Mouse (Mus musculus) intestine, embryonic 15.5 days (tissue): ENCODE measurements around the gene Hist1h4f. TPM values are rescaled to one million over a fixed set of nuclear protein-coding genes. Genes with fewer than 3 reads are reported as not detected.
"Not testable (repeated sequence)": the region's sequence is repeated elsewhere in the genome, so short reads cannot be mapped to it uniquely, and the experiment has no call there.

ENCODE experiments used
- ATAC-seq: fragments of 200-750 bp; cut with Nextera tagmentation; 2 replicates; pipeline ENCODE4 v1.8.0; 2017; ENCODE audit warnings: moderate TSS enrichment, moderate library complexity
- H3K27ac ChIP-seq: fragments of 300-500 bp; sonication (generic); 2 replicates; pipeline ENCODE4 v1.5.1; 2015; ENCODE audit warnings: mild to moderate bottlenecking, inconsistent platforms
- H3K27me3 ChIP-seq: fragments of 300-500 bp; sonication (generic); replicated peaks from 2 replicates; pipeline ENCODE4 v1.6.1; 2015; ENCODE audit warnings: inconsistent platforms
- H3K36me3 ChIP-seq: fragments of 300-500 bp; sonication (generic); 2 replicates; pipeline ENCODE4 v1.6.1; 2015; ENCODE audit warnings: inconsistent platforms
- H3K4me1 ChIP-seq: fragments of 300-500 bp; sonication (generic); replicated peaks from 2 replicates; pipeline ENCODE4 v1.6.1; 2015; ENCODE audit warnings: inconsistent platforms
- H3K4me2 ChIP-seq: fragments of 300-500 bp; sonication (generic); replicated peaks from 2 replicates; pipeline ENCODE4 v1.6.1; 2015; ENCODE audit warnings: mild to moderate bottlenecking, inconsistent platforms
- H3K4me3 ChIP-seq: fragments of 300-500 bp; sonication (generic); replicated peaks from 2 replicates; pipeline ENCODE4 v1.5.1; 2015; ENCODE audit warnings: inconsistent platforms
- H3K9ac ChIP-seq: fragments of 300-500 bp; sonication (generic); 2 replicates; pipeline ENCODE4 v1.6.1; 2015; ENCODE audit warnings: inconsistent platforms
- H3K9me3 ChIP-seq: fragments of 300-500 bp; sonication (generic); 2 replicates; pipeline ENCODE4 v1.6.1; 2016; ENCODE audit warnings: inconsistent platforms
- WGBS: fragments of 180-500 bp; shearing (Covaris S2); methylation state at CpG from one replicate; pipeline ENCODE4 v1.1.7; 2015; 5-methylcytosine and 5-hydroxymethylcytosine counted together
- polyA plus RNA-seq: library from polyadenylated mRNA; unstranded; fragments of >200 nt; fragmentation: Nextera tagmentation; extraction: Ambion mirVana; gene quantifications from 2 replicates; pipeline ENCODE4 v1.2.1, GENCODE M21; 2015

Gene Hist1h4f
- polyA plus RNA-seq, 1 experiment from 2014 or later = 0.88 TPM

GRCm38 (mm10) chr13:23534368-23535131 is 16.9 kb downstream of the Hist1h4f start:
- Histone ChIP-seq H3K4me1 (peaks cover 15% of the 10 kb centered on the region), H3K36me3 (no peaks in the 10 kb centered on the region), H3K4me3 (peak overlapping the region; percentile 50), H3K27ac (peak overlapping the region; percentile 93), H3K9me3 (no peaks in the 10 kb centered on the region), H3K27me3 (no peaks in the 10 kb centered on the region), H3K4me2 (peak overlapping the region; percentile 69), H3K9ac (peak overlapping the region; percentile 31)
- peak; percentile 32 for ATAC-seq
- under 1% methylated on average over 15 of the region's 15 CpGs for WGBS

- not testable (repeated sequence) for H3K9me3 ChIP-seq, H3K36me3 ChIP-seq, H3K27me3 ChIP-seq
- Histone ChIP-seq H3K9ac (peak within 1 kb of the TSS; percentile 41), H3K27ac (peak within 1 kb of the TSS; percentile 93), H3K4me1 (peaks cover 15% of the 10 kb centered on the region), H3K4me2 (peak within 1 kb of the TSS; percentile 69), H3K4me3 (peak within 1 kb of the TSS; percentile 50)
- WGBS = under 1% methylated on average over 27 of the region's 53 CpGs
- ATAC-seq = peak; percentile 57
Measured at GRCm38 (mm10) chr13:23533560-23534367, 17.7 kb downstream of the Hist1h4f start, which contains the start of gene Hist1h2af. Hist1h2af (plus strand) TSS chr13:23533906.

GRCm38 (mm10) chr13:23532262-23533075 is 19.0 kb downstream of the Hist1h4f start:
- H3K4me3 ChIP-seq = peak overlapping the region; percentile 39
- H3K27ac ChIP-seq = peak overlapping the region; percentile 93
- peak overlapping the region; percentile 45 for H3K9ac ChIP-seq
- no peak for ATAC-seq
- H3K4me2 ChIP-seq = peak overlapping the region; percentile 69
- H3K4me1 ChIP-seq = peaks cover 15% of the 10 kb centered on the region
- no peaks in the 10 kb centered on the region for H3K36me3 ChIP-seq
- 22% methylated on average over 9 of the region's 9 CpGs for WGBS
- H3K9me3 ChIP-seq = no peaks in the 10 kb centered on the region
- H3K27me3 ChIP-seq = no peaks in the 10 kb centered on the region

- H3K4me1 ChIP-seq = peaks cover 11% of the 10 kb centered on the region
- peak; percentile 76 for ATAC-seq
- no peaks in the 10 kb centered on the region for H3K9me3 ChIP-seq
- H3K9ac ChIP-seq = peak within 1 kb of the TSS; percentile 46
- peak within 1 kb of the TSS; percentile 39 for H3K4me3 ChIP-seq
- H3K4me2 ChIP-seq = peak within 1 kb of the TSS; percentile 69
- H3K27ac ChIP-seq = peak within 1 kb of the TSS; percentile 93
- H3K36me3 ChIP-seq = no peaks in the 10 kb centered on the region
- no peaks in the 10 kb centered on the region for H3K27me3 ChIP-seq
- under 1% methylated on average over 61 of the region's 70 CpGs for WGBS
Measured at GRCm38 (mm10) chr13:23530901-23531875, 20.3 kb downstream of the Hist1h4f start, which contains the start of gene Hist1h4h. Hist1h4h (plus strand) TSS chr13:23531050.

GRCm38 (mm10) chr13:23530181-23530900 is 21.1 kb downstream of the Hist1h4f start:
- Histone ChIP-seq H3K4me1 (peaks cover 13% of the 10 kb centered on the region), H3K27me3 (no peaks in the 10 kb centered on the region), H3K27ac (peak overlapping the region; percentile 93), H3K9me3 (no peaks in the 10 kb centered on the region), H3K4me2 (peak overlapping the region; percentile 69), H3K9ac (peak overlapping the region; percentile 46), H3K4me3 (peak overlapping the region; percentile 39), H3K36me3 (no peaks in the 10 kb centered on the region)
- under 1% methylated on average over 20 of the region's 20 CpGs for WGBS
- no peak for ATAC-seq

GRCm38 (mm10) chr13:23529480-23530165 is 21.8 kb downstream of the Hist1h4f start:
- H3K4me2 ChIP-seq = peak overlapping the region; percentile 69
- no peak overlapping the region for H3K9ac ChIP-seq
- peak overlapping the region; percentile 93; the same call in 1 of the 2 replicates for H3K27ac ChIP-seq
- 12% methylated on average over 2 of the region's 2 CpGs for WGBS
- peaks cover 13% of the 10 kb centered on the region for H3K4me1 ChIP-seq
- no peaks in the 10 kb centered on the region for H3K27me3 ChIP-seq
- H3K4me3 ChIP-seq = peak overlapping the region; percentile 39
- H3K9me3 ChIP-seq = no peaks in the 10 kb centered on the region
- H3K36me3 ChIP-seq = no peaks in the 10 kb centered on the region
- no peak for ATAC-seq

GRCm38 (mm10) chr13:23529005-23529404 is 22.4 kb downstream of the Hist1h4f start:
- H3K9ac ChIP-seq = no peak overlapping the region
- no peak overlapping the region for H3K4me3 ChIP-seq

GRCm38 (mm10) chr13:23526312-23526711 is 25.1 kb downstream of the Hist1h4f start:
- Histone ChIP-seq H3K27me3 (no peaks in the 10 kb centered on the region), H3K9me3 (no peaks in the 10 kb centered on the region), H3K9ac (peak overlapping the region; percentile 42), H3K4me3 (peak overlapping the region; percentile 39), H3K4me2 (peak overlapping the region; percentile 63), H3K27ac (no peak overlapping the region), H3K36me3 (no peaks in the 10 kb centered on the region), H3K4me1 (0 out of 2 replicates have a peak, but pooled peaks cover 3% of the 10 kb centered on the region)
- peak; percentile 31; the same call in 1 of the 2 replicates for ATAC-seq
- under 1% methylated on average over 17 of the region's 17 CpGs for WGBS

More at GRCm38 (mm10) chr13:23529005-23529404, 22.4 kb downstream of the Hist1h4f start:
- WGBS = 72% methylated on average over 5 of the region's 5 CpGs
- H3K4me2 ChIP-seq = peak overlapping the region; percentile 21; the same call in 1 of the 2 replicates
- H3K4me1 ChIP-seq = peaks cover 13% of the 10 kb centered on the region
- no peaks in the 10 kb centered on the region for H3K36me3 ChIP-seq
- no peaks in the 10 kb centered on the region for H3K9me3 ChIP-seq
- ATAC-seq = no peak
- H3K27ac ChIP-seq = no peak overlapping the region
- H3K27me3 ChIP-seq = no peaks in the 10 kb centered on the region

GRCm38 (mm10) chr13:23525901-23526300 is 25.5 kb downstream of the Hist1h4f start:
- no peaks in the 10 kb centered on the region for H3K9me3 ChIP-seq
- WGBS = 3% methylated on average over 10 of the region's 10 CpGs

GRCm38 (mm10) chr13:23524654-23525053 is 26.8 kb downstream of the Hist1h4f start:
- H3K4me2 ChIP-seq = 0 out of 2 replicates have a peak overlapping the region, but pooled peaks have one; percentile 28
- ATAC-seq = peak; percentile 24
- no peak overlapping the region for H3K27ac ChIP-seq
- H3K9ac ChIP-seq = no peak overlapping the region
- H3K9me3 ChIP-seq = no peaks in the 10 kb centered on the region
- H3K4me1 ChIP-seq = 0 out of 2 replicates have a peak, but pooled peaks cover 3% of the 10 kb centered on the region
- no peak overlapping the region for H3K4me3 ChIP-seq
- H3K27me3 ChIP-seq = no peaks in the 10 kb centered on the region
- WGBS = 11% methylated on average over 5 of the region's 5 CpGs
- no peaks in the 10 kb centered on the region for H3K36me3 ChIP-seq

More at GRCm38 (mm10) chr13:23525901-23526300, 25.5 kb downstream of the Hist1h4f start:
- peak overlapping the region; percentile 39 for H3K4me3 ChIP-seq
- no peaks in the 10 kb centered on the region for H3K27me3 ChIP-seq
- 0 out of 2 replicates have a peak, but pooled peaks cover 3% of the 10 kb centered on the region for H3K4me1 ChIP-seq
- no peaks in the 10 kb centered on the region for H3K36me3 ChIP-seq
- peak overlapping the region; percentile 63 for H3K4me2 ChIP-seq
- ATAC-seq = no peak
- H3K9ac ChIP-seq = no peak overlapping the region
- no peak overlapping the region for H3K27ac ChIP-seq
